Mouse (Mus musculus): ENCODE results near the gene Megf9. TPM values are rescaled to one million over a fixed set of nuclear protein-coding genes. Genes with fewer than 3 reads are reported as not detected.

Gene Megf9
- total and polyA plus RNA-seq, 2 experiments from 2014 or later = 35.4 to 64.9 TPM

GRCm38 (mm10) chr4:70509565-70509964, 25.2 kb downstream of the Megf9 start:
- ATAC-seq (no peak), DNase-seq (no peak)
- no peaks in the 10 kb centered on the region for H3K27me3 ChIP-seq (ENCODE audit: insufficient read depth, low read length)
- no peak for TF ChIP-seq CTCF (IDR thresholded peaks at IDR 0.05; ENCODE audit: low read depth)
- no peak overlapping the region for H3K9ac ChIP-seq
- H3K27ac ChIP-seq (ENCODE audit: low read depth, low read length) = no peak overlapping the region
- H3K4me3 ChIP-seq (ENCODE audit: low read depth, low read length) = no peak overlapping the region
- no peaks in the 10 kb centered on the region for H3K9me3 ChIP-seq (ENCODE audit: low read length)
- H3K4me2 ChIP-seq (ENCODE audit: low read depth) = no peak overlapping the region
- no peaks in the 10 kb centered on the region for H3K36me3 ChIP-seq (ENCODE audit: insufficient read depth)
- no peaks in the 10 kb centered on the region for H3K4me1 ChIP-seq (ENCODE audit: insufficient read depth)
- 3% methylated on average over 2 of the region's 2 CpGs for WGBS

GRCm38 (mm10) chr4:70508207-70508606, 26.6 kb downstream of the Megf9 start:
- Histone ChIP-seq H3K36me3 (ENCODE audit: insufficient read depth) (no peaks in the 10 kb centered on the region), H3K4me3 (ENCODE audit: low read depth, low read length) (no peak overlapping the region), H3K27ac (ENCODE audit: low read depth, low read length) (no peak overlapping the region), H3K9me3 (ENCODE audit: low read length) (no peaks in the 10 kb centered on the region), H3K27me3 (ENCODE audit: insufficient read depth, low read length) (no peaks in the 10 kb centered on the region), H3K9ac (no peak overlapping the region), H3K4me1 (ENCODE audit: insufficient read depth) (no peaks in the 10 kb centered on the region), H3K4me2 (ENCODE audit: low read depth) (no peak overlapping the region)
- WGBS = 98% methylated on average over 1 of the region's 1 CpGs
- no peak for TF ChIP-seq CTCF (IDR thresholded peaks at IDR 0.05; ENCODE audit: low read depth)
- no peak for ATAC-seq
- no peak for DNase-seq

DNA sequence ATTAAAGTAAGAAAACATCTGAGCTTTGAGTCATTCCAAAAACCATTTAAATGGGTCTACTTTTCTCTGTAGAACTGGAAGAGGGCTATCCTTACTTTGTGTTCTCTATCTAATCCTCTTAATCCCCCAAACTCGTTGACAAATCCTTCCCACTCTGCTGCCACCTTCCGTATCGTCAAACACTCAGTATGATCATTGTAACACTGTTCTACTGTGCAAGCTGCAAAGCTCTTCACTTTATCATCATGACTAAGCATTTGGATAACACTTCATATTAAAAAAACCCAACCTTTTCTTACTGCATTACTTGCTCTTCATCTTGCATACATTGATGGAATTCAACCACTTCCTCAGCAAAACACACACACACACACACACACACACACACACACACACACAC, 28.8 kb downstream of the Megf9 start:
- no peak overlapping the region for H3K27ac ChIP-seq (ENCODE audit: low read depth, low read length)
- WGBS = 32% methylated on average over 3 of the region's 3 CpGs
- no peaks in the 10 kb centered on the region for H3K36me3 ChIP-seq (ENCODE audit: insufficient read depth)
- ATAC-seq (no peak), DNase-seq (no peak)
- H3K4me3 ChIP-seq (ENCODE audit: low read depth, low read length) = no peak overlapping the region
- no peaks in the 10 kb centered on the region for H3K4me1 ChIP-seq (ENCODE audit: insufficient read depth)
- no peak overlapping the region for H3K4me2 ChIP-seq (ENCODE audit: low read depth)
- no peaks in the 10 kb centered on the region for H3K9me3 ChIP-seq (ENCODE audit: low read length)
- H3K27me3 ChIP-seq (ENCODE audit: insufficient read depth, low read length) = no peaks in the 10 kb centered on the region
- no peak for TF ChIP-seq CTCF (IDR thresholded peaks at IDR 0.05; ENCODE audit: low read depth)
- no peak overlapping the region for H3K9ac ChIP-seq

DNA sequence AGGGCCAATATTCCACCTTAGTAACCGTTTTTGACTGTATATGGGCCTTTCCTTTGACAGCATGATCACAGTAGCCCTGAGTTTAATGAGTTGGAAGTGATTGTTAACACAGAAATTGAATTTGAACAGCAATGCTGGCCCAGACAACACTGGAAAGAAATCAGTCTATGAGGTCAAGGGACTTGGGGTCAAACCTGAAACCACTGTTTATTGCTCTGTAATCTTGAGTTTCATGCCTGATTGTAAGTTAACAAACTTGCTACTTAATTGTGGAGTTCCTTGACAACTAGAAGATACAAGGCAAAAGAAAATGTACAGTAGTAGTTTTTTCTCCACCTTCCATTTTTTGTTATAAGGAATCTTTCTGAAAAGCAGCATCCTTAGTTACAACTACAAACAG, 31.0 kb downstream of the Megf9 start:
- TF ChIP-seq CTCF (IDR thresholded peaks at IDR 0.05; ENCODE audit: low read depth) = no peak
- H3K27ac ChIP-seq (ENCODE audit: low read depth, low read length) = no peak overlapping the region
- H3K4me1 ChIP-seq (ENCODE audit: insufficient read depth) = no peaks in the 10 kb centered on the region; the same call in 1 of the 2 replicates
- no peaks in the 10 kb centered on the region for H3K36me3 ChIP-seq (ENCODE audit: insufficient read depth)
- WGBS = 45% methylated on average over 1 of the region's 1 CpGs
- H3K27me3 ChIP-seq (ENCODE audit: insufficient read depth, low read length) = no peaks in the 10 kb centered on the region
- no peak for DNase-seq
- no peaks in the 10 kb centered on the region for H3K9me3 ChIP-seq (ENCODE audit: low read length)
- no peak overlapping the region for H3K4me2 ChIP-seq (ENCODE audit: low read depth)
- no peak for ATAC-seq
- no peak overlapping the region for H3K4me3 ChIP-seq (ENCODE audit: low read depth, low read length)
- no peak overlapping the region for H3K9ac ChIP-seq

- H3K27ac ChIP-seq (ENCODE audit: low read depth, low read length) = peak overlapping the region; percentile 29; the same call in 1 of the 2 replicates
- H3K4me3 ChIP-seq (ENCODE audit: low read depth, low read length) = no peak overlapping the region
- DNase-seq (peak; percentile 45), ATAC-seq (peak; percentile 51)
- no peak overlapping the region for H3K4me2 ChIP-seq (ENCODE audit: low read depth)
- H3K36me3 ChIP-seq (ENCODE audit: insufficient read depth) = no peaks in the 10 kb centered on the region
- no peaks in the 10 kb centered on the region; the same call in 1 of the 2 replicates for H3K4me1 ChIP-seq (ENCODE audit: insufficient read depth)
- H3K27me3 ChIP-seq (ENCODE audit: insufficient read depth, low read length) = no peaks in the 10 kb centered on the region
- TF ChIP-seq CTCF (IDR thresholded peaks at IDR 0.05; ENCODE audit: low read depth) = no peak
- 44% methylated on average over 3 of the region's 3 CpGs for WGBS
- no peaks in the 10 kb centered on the region for H3K9me3 ChIP-seq (ENCODE audit: low read length)
- H3K9ac ChIP-seq = no peak overlapping the region
These were observed 35.5 kb downstream of the Megf9 start for GRCm38 (mm10) chr4:70499285-70499684.

DNA sequence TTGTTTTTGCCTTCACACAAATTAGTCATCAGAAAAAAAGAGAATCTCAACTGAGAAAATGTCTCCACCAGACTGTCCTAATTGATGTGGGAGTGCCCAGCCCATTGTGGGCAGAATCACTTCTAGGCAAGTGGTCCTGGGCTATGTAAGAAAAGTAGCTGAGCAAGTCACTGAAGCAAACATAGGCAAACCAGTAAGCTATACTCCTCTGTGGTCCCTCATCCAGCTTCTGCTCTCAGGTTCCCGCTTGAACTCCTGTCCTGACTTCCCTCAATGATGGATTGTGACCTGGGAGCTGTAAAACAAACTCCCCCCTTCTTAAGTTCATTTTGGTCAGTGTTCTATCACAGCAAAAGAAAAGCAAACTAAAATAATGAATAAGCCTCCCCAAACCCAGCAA, 37.8 kb downstream of the Megf9 start:
- no peak overlapping the region for H3K27ac ChIP-seq (ENCODE audit: low read depth, low read length)
- no peak for ATAC-seq
- WGBS = 85% methylated on average over 1 of the region's 1 CpGs

DNA sequence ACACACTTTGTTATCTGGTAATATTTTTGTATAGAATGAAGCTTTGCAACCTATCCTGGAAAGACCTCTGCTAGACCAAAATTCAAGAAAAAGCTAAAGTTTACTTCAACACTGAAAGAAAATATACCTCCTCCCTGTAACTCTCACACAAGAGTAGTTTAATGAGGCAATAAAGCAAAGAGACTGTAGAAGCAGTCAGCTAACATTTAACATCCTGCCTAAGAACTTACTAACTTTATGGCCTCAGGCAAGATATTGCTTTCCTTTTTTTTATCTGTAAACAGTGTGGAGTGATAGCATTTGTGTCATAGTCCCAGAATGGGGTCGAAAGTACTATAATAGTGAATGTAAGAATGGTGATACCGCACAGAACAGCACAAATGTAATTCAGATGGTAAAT, 45.0 kb downstream of the Megf9 start:
- Histone ChIP-seq H3K27ac (ENCODE audit: low read depth, low read length) (no peak overlapping the region), H3K36me3 (ENCODE audit: insufficient read depth) (no peaks in the 10 kb centered on the region), H3K9ac (no peak overlapping the region), H3K9me3 (ENCODE audit: low read length) (no peaks in the 10 kb centered on the region), H3K4me1 (ENCODE audit: insufficient read depth) (peaks cover 3% of the 10 kb centered on the region; the same call in 1 of the 2 replicates), H3K27me3 (ENCODE audit: insufficient read depth, low read length) (no peaks in the 10 kb centered on the region), H3K4me2 (ENCODE audit: low read depth) (no peak overlapping the region), H3K4me3 (ENCODE audit: low read depth, low read length) (no peak overlapping the region)
- no peak for ATAC-seq
- 90% methylated on average over 2 of the region's 2 CpGs for WGBS
- DNase-seq = no peak
- TF ChIP-seq CTCF (IDR thresholded peaks at IDR 0.05; ENCODE audit: low read depth) = no peak

More for the DNA sequence above, 37.8 kb downstream of the Megf9 start:
- Histone ChIP-seq H3K4me1 (ENCODE audit: insufficient read depth) (no peaks in the 10 kb centered on the region; the same call in 1 of the 2 replicates), H3K27me3 (ENCODE audit: insufficient read depth, low read length) (no peaks in the 10 kb centered on the region), H3K4me2 (ENCODE audit: low read depth) (no peak overlapping the region), H3K36me3 (ENCODE audit: insufficient read depth) (no peaks in the 10 kb centered on the region), H3K9ac (no peak overlapping the region), H3K9me3 (ENCODE audit: low read length) (no peaks in the 10 kb centered on the region), H3K4me3 (ENCODE audit: low read depth, low read length) (no peak overlapping the region)
- no peak for DNase-seq
- TF ChIP-seq CTCF (IDR thresholded peaks at IDR 0.05; ENCODE audit: low read depth) = no peak

Measured in forebrain, postnatal 0 days (tissue).